Mouse (Mus musculus): ENCODE measurements around the gene Fkbp10.

DNA sequence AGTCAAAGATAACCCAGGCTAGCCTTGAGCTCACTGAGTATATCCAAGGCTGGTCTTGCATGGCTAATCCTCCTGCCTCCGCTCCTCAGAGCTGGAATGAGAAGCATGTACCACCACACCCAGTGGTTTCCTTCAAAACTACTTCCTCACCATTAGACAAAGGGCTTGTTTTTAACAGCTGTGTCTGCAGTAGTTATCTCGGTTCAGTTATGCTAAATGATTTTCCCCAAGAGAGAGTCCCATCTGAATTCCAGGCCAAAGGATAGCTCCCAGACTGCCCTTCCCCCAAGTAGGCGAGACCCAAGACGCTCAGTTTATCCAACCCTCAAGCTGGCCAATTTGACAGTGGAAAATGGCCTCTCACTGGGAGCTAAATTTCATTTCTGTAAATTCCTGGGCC lies 39.5 kb upstream of the Fkbp10 start:
- TF ChIP-seq CTCF (IDR thresholded peaks at IDR 0.05; ENCODE audit: control insufficient read depth, insufficient read depth, insufficient replicate concordance, low read depth, low read length) (no peak), POLR2A (IDR thresholded peaks at IDR 0.05; ENCODE audit: control insufficient read depth, low read depth, low read length) (no peak)
